Mouse (Mus musculus) lung, adult 10 weeks (tissue): ENCODE data around the gene Urb2. TPM values are rescaled to one million over a fixed set of nuclear protein-coding genes. Genes with fewer than 3 reads are reported as not detected.

Experiments
- polyA plus RNA-seq: library from polyadenylated mRNA; stranded (reverse); fragments of 350-450 nt; fragmentation: Illumina TruSeq; extraction: RNeasy Lipid Tissue Mini Kit (QIAGEN cat#74804); gene quantifications from one replicate; pipeline ENCODE4 v1.2.3, GENCODE M21; 2014; ENCODE audit warnings: low read depth, low replicate concordance; ENCODE audit not compliant: insufficient read depth

Gene Urb2
- 2.2 TPM for polyA plus RNA-seq

DNA sequence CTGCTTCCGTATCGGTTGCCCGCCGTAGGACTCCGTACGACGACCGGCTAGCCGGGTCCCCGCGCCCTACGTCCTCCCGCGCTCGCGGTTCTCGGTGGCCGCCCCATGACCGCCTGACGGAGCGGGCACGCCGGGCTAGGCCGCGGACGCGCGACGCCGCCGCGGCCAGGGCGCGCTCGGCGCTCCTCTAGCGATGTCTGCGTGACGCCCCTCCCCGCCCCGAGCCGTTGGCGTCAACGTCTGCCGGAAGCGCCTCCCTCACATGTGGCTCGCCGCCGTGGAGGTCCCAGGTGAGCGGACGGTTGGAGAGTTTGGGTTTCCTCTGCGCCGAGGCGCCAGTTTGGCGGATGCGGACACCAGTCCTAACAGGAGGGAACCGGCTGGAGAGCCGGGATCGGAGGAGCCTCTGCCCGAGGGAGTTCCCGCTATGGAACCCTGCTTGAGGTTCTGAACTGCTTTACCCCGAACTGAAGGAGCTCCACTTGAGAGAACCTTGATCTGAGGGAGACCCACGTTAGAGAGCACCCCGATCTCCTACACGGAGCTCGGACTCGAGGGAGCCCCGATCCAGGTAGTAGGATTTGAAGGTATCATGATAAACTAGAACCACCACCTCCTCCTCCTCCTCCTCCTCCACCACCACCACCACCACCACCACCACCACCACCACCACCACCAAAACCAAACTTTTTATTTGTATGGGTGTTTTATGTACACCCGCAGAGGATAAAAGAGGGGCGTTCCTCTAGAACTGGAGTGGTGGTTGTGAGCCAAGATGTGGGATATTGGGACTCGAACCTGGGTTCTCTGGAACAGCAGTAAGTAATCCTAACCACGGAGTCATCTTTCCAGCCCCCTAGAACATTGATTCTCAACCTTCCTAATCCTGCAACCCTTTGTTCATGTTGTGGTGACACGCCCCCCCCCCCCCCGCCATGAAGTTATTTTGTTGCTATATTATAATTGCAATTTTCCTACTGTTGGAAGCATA is at the start of gene Urb2, which contains the start of gene Taf5l:
TSS of gene Urb2 (plus strand) at position 272 of the 991 bp plus-strand sequence.
TSS of gene Taf5l (minus strand) at position 161 of the 991 bp plus-strand sequence.

DNA sequence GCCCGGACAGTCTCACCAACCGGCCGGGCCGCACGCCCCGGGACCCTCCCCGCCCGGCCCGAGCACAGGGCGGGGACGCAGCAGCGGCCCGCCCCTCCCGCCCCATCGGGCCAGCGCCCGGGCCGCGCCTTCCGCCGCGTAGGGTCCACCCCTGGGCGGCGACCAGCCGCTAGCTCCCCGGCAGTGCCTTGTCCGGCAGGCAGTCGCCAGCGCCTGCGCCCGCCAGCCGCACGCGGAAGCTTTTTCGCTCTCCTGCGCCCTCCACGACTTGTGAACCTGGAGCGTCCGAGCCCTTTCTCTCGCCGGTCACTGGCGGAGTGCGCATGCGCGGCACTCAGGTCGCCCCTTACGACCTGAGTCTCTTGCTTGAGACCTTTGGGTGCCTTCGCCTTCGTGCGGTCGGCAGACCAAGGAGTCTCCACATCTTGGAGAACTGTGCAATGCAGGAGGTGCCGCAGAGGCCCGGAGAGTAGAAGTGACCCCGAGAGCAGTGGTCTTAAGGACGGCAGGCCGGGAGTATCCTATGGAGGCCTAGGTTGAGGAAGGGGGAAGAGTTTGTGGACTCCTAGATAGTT is 38.4 kb upstream of the Urb2 start, which contains the start of gene Abcb10:
TSS of gene Abcb10 (minus strand) at position 297 of the 575 bp plus-strand sequence.

Other genes with a start within 250 kb of the Urb2 start
- 8.4 TPM for gene Rab4a, start 215.5 kb upstream of the Urb2 start, polyA plus RNA-seq
- 0.55 TPM for gene Ccsap, start 161.3 kb upstream of the Urb2 start, polyA plus RNA-seq
- gene Acta1, start 126.8 kb upstream of the Urb2 start, polyA plus RNA-seq = 0.35 TPM
- 8.5 TPM for gene Nup133, start 72.2 kb upstream of the Urb2 start, polyA plus RNA-seq
- 7.6 TPM for gene Abcb10, start 38.4 kb upstream of the Urb2 start, polyA plus RNA-seq
- gene Taf5l, start 111 bp upstream of the Urb2 start, polyA plus RNA-seq = 15.0 TPM
- gene Galnt2, start 209.9 kb downstream of the Urb2 start, polyA plus RNA-seq = 21.1 TPM